Mouse (Mus musculus): ENCODE measurements around the gene Rnf216.

GRCm38 (mm10) chr5:143132935-143133514 is 20.2 kb upstream of the Rnf216 start:
- TF ChIP-seq CTCF (IDR thresholded peaks at IDR 0.05; ENCODE audit: low read depth) = no peak
- TF ChIP-seq EP300 (IDR thresholded peaks at IDR 0.05; ENCODE audit: low read depth) = no peak
